12 mouse cellular contexts compared by ENCODE assay signal in the genomic region with DNA sequence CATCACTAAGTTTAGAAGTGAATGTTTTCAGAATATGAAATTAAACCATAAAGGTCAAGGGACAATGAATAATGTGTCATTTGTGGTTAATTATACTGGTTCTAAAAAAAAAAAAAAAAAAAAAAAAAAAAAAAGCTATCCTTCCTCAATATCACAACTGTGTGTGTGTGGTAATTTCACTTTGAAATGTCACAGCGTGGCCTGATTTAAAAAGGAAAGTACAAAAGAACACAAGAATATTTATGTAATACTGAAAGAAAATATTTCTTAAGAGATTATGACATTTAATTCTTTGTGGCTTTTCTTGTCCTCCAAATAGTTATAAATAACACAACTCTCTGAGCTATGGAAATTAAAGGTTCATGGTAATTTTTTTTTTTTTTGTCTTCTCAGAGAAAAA.
"Had no signal": no experiment of that assay in that cellular context is flagged by ENCODE, and none has a peak within 500 bp of the region (broad histone marks: within the 10 kb centered on the region; RNA-seq: fewer than 3 reads in every experiment).

No protein-coding gene starts in this region.

- H3K4me1 ChIP-seq: limb, embryonic 10.5 days; liver, embryonic 15.5 days; midbrain, embryonic 13.5 days; neural tube, embryonic 12.5 days had no signal

- H3K9me3 ChIP-seq: limb, embryonic 10.5 days; liver, embryonic 15.5 days; midbrain, embryonic 13.5 days; neural tube, embryonic 12.5 days had no signal

- DNase-seq: kidney, adult 2 months; kidney, postnatal 25 days; lung, embryonic 14.5 days; lung, postnatal 14 days; right cerebral cortex, postnatal 4 days; thymus, postnatal 36 days had no signal

- H3K27ac ChIP-seq: left cerebral cortex, adult 2 months; limb, embryonic 10.5 days; liver, embryonic 15.5 days; macrophage; midbrain, embryonic 13.5 days; neural tube, embryonic 12.5 days had no signal

- H3K36me3 ChIP-seq: limb, embryonic 10.5 days; liver, embryonic 15.5 days; midbrain, embryonic 13.5 days; neural tube, embryonic 12.5 days had no signal

- ATAC-seq: midbrain, embryonic 13.5 days had no signal

- H3K27me3 ChIP-seq: liver, embryonic 15.5 days; midbrain, embryonic 13.5 days; neural tube, embryonic 12.5 days had no signal

- H3K4me3 ChIP-seq: left cerebral cortex, adult 2 months; limb, embryonic 10.5 days; liver, embryonic 15.5 days; midbrain, embryonic 13.5 days; neural tube, embryonic 12.5 days had no signal
